Mouse (Mus musculus) right cerebral cortex, postnatal 4 days (tissue): ENCODE results near the gene Ica1.

ENCODE experiments used
- DNase-seq: peaks from one replicate; pipeline ENCODE4 v3.0.0-alpha.2; 2022

The Ica1 gene

DNA sequence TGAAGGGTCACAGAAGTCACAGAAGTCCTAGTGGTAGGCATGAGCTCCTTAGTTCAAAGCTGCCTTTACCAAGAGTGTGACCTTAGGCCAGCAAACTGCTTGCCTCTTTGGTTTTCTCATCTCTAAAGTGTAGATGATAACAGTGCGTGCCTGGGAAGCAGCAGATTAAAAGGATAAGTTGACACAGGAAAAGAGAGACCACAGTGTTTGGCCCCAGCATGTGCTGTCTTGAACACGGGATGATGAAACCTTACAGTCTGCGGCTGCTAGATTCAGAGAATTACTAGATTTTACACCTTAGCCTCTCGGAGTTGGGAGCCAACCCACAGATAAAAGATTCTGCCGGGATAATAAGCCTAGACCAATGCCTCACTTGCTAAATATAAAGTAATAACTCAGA lies 137.4 kb downstream of the Ica1 start:
- no peak for DNase-seq

- no peak for DNase-seq
Measured at GRCm38 (mm10) chr6:8639526-8639925, 138.8 kb downstream of the Ica1 start.

DNA sequence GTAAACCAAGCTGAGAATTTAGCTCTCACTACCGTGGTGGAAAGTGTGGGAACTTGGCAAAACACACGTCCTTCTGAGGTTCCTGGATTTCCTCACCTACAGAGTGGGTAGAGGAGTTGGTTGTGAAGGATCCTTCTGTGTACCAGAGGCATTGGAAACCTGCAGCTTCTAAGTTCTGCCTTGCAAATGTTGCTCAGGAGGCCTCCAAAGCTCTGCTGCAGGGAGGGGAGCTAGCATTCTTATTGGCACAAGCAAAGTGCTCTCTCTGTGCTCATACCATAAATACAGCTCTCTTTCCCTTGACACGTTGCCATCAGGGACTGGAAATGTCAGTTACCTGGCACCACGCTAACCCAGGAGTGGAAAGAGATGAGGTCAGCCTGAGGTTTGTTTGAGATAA lies 139.4 kb downstream of the Ica1 start:
- no peak for DNase-seq

GRCm38 (mm10) chr6:8638122-8638521 lies 140.2 kb downstream of the Ica1 start:
- DNase-seq, result no peak

GRCm38 (mm10) chr6:8632701-8633100 lies 145.6 kb downstream of the Ica1 start:
- no peak for DNase-seq

- no peak for DNase-seq
Measured at GRCm38 (mm10) chr6:8631986-8632632, 146.2 kb downstream of the Ica1 start.

DNA sequence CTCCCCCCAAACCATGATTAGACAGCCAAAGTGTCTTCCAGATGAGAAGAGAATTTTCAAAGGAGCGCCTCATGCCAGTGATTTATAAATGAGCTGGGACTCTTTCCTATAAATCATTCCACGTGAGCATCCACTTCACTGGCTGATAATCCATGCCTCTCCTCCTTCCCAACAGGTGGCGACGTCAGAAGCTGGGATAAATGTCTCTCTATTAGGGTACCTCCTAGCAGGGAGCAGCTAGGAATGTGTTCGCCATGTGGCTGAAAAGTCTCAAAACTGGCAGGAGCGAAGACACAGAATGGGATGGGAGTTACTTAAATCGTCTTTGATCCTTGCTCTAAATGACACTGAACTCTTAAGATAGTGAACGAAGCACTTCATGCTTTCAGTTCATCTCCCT lies 146.9 kb downstream of the Ica1 start:
- no peak for DNase-seq

GRCm38 (mm10) chr6:8630531-8630930 lies 147.8 kb downstream of the Ica1 start:
- no peak for DNase-seq

- no peak for DNase-seq
Measured at GRCm38 (mm10) chr6:8628715-8629267, 149.5 kb downstream of the Ica1 start.

GRCm38 (mm10) chr6:8628226-8628625 lies 150.1 kb downstream of the Ica1 start:
- DNase-seq, result no peak

GRCm38 (mm10) chr6:8623045-8623444 lies 155.2 kb downstream of the Ica1 start:
- no peak for DNase-seq

GRCm38 (mm10) chr6:8619582-8620350 lies 158.5 kb downstream of the Ica1 start:
- no peak for DNase-seq

GRCm38 (mm10) chr6:8617369-8617768 lies 160.9 kb downstream of the Ica1 start:
- DNase-seq, result no peak

DNA sequence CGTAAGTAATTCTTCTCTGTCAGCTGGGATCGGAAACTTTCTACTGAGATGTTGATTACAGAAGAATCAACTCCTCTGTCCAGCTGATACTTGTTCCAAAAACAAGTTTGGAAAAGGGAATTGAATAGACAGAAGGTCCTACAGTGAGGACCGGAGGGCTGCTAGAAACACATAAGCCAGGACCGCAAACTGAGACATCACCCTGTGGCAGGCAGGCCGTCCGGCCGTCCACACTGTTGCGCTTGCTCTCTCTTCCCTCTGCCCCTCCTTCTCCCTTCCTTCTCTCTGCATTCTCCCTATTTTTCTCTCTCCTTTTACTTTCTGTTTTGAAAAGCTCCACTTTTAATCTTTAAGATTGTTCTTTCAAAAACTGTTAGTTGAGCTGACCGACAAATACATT lies 186.6 kb downstream of the Ica1 start:
- no peak for DNase-seq

- DNase-seq, result no peak
Measured at GRCm38 (mm10) chr6:8583892-8584291, 194.4 kb downstream of the Ica1 start.

DNA sequence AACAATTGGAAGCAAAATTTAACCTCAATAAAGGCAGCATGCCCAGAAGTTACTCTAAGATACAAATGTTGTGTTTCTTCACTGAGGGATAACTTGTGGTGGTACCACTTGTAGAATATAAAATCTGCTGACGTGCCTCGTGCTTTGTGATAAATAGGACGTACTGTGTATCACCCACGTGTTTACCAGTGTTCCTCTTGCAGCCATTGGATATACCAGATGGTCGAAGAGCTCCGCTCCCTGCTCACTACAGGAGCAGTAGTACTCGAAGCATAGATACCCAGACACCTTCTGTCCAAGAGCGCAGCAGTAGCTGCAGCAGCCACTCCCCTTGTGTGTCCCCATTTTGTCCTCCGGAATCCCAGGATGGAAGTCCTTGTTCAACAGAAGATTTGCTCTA lies 195.9 kb downstream of the Ica1 start:
- DNase-seq, result no peak
